Mouse (Mus musculus) midbrain, embryonic 14.5 days (tissue): ENCODE data around the gene Fsd1. TPM values are rescaled to one million over a fixed set of nuclear protein-coding genes. Genes with fewer than 3 reads are reported as not detected.
A peak's percentile ranks its signal among the peaks of the same experiment; 100 is the strongest.

Experiments
- ATAC-seq: fragments of 200-750 bp; cut with Nextera tagmentation; 2 replicates; pipeline ENCODE4 v1.8.0; 2017; ENCODE audit warnings: moderate number of reproducible peaks, moderate library complexity; ENCODE audit not compliant: low FRiP score, low TSS enrichment
- DNase-seq: peaks from one replicate; pipeline ENCODE4 v3.0.0-alpha.2; 2015
- H3K27ac ChIP-seq: fragments of 300-500 bp; sonication (generic); replicated peaks from 2 replicates; pipeline ENCODE4 v1.5.1; 2014; ENCODE audit warnings: mild to moderate bottlenecking, low read depth, low read length, moderate library complexity
- H3K27me3 ChIP-seq: fragments of 300-500 bp; sonication (generic); 2 replicates; pipeline ENCODE4 v1.6.1; 2014; ENCODE audit warnings: low read length, control low read depth, mixed read lengths; ENCODE audit not compliant: control insufficient read depth, insufficient read depth
- H3K36me3 ChIP-seq: fragments of 300-500 bp; sonication (generic); 2 replicates; pipeline ENCODE4 v1.6.1; 2014; ENCODE audit warnings: low read length, control low read depth; ENCODE audit not compliant: control insufficient read depth, insufficient read depth
- H3K4me1 ChIP-seq: fragments of 300-500 bp; sonication (generic); 2 replicates; pipeline ENCODE4 v1.6.1; 2014; ENCODE audit warnings: mild to moderate bottlenecking, antibody characterized with exemption, low read length, control low read depth; ENCODE audit not compliant: control insufficient read depth, insufficient read depth
- H3K4me2 ChIP-seq: fragments of 300-500 bp; sonication (generic); 2 replicates; pipeline ENCODE4 v1.6.1; 2014; ENCODE audit warnings: mild to moderate bottlenecking, low read length, moderate library complexity
- H3K4me3 ChIP-seq: fragments of 300-500 bp; sonication (generic); replicated peaks from 2 replicates; pipeline ENCODE4 v1.5.1; 2014; ENCODE audit warnings: low read depth, low read length
- H3K9ac ChIP-seq: fragments of 300-500 bp; sonication (generic); replicated peaks from 2 replicates; pipeline ENCODE4 v1.6.1; 2014; ENCODE audit warnings: mild to moderate bottlenecking, low read length, moderate library complexity
- H3K9me3 ChIP-seq: fragments of 300-500 bp; sonication (generic); 2 replicates; pipeline ENCODE4 v1.6.1; 2016; ENCODE audit warnings: low read length, control low read depth, mixed read lengths; ENCODE audit not compliant: control insufficient read depth
- WGBS: fragments of 180-500 bp; shearing (Covaris S2); extraction: QIAGEN DNeasy Blood & Tissue Kit; methylation state at CpG from one replicate; pipeline ENCODE4 v1.1.7; 2014; 5-methylcytosine and 5-hydroxymethylcytosine counted together
- polyA plus RNA-seq: library from polyadenylated mRNA; unstranded; fragments of >200 nt; fragmentation: Nextera tagmentation; extraction: Ambion mirVana; gene quantifications from 2 replicates; pipeline ENCODE4 v1.2.1, GENCODE M21; 2014

The Fsd1 gene
- polyA plus RNA-seq, 1 experiment from 2014 or later: 141 TPM

- Histone ChIP-seq H3K4me1 (peaks cover 21% of the 10 kb centered on the region), H3K9me3 (no peaks in the 10 kb centered on the region), H3K4me3 (peak overlapping the region; percentile 76), H3K4me2 (peak overlapping the region; percentile 98), H3K27me3 (no peaks in the 10 kb centered on the region), H3K36me3 (peaks cover 32% of the 10 kb centered on the region), H3K9ac (peak overlapping the region; percentile 82), H3K27ac (peak overlapping the region; percentile 97)
- DNase-seq (no peak), ATAC-seq (no peak)
- WGBS: 34% methylated on average over 2 of the region's 2 CpGs
Measured at GRCm38 (mm10) chr17:56009962-56010240, 23.6 kb downstream of the Fsd1 start.

- 73% methylated on average over 14 of the region's 14 CpGs for WGBS
- Histone ChIP-seq H3K36me3 (peaks cover 35% of the 10 kb centered on the region), H3K4me3 (peak overlapping the region; percentile 76), H3K9me3 (no peaks in the 10 kb centered on the region), H3K4me2 (peak overlapping the region; percentile 98), H3K27me3 (no peaks in the 10 kb centered on the region), H3K9ac (peak overlapping the region; percentile 82; the same call in 1 of the 2 replicates), H3K27ac (peak overlapping the region; percentile 97; the same call in 1 of the 2 replicates), H3K4me1 (peaks cover 21% of the 10 kb centered on the region)
- ATAC-seq: no peak
- DNase-seq: no peak
Measured at GRCm38 (mm10) chr17:56010255-56010654, 23.9 kb downstream of the Fsd1 start.

GRCm38 (mm10) chr17:56010681-56011080 is 24.4 kb downstream of the Fsd1 start:
- 7% methylated on average over 9 of the region's 9 CpGs for WGBS
- DNase-seq (peak; percentile 76), ATAC-seq (no peak)
- H3K27ac ChIP-seq: no peak overlapping the region
- H3K4me1 ChIP-seq: peaks cover 21% of the 10 kb centered on the region
- peak overlapping the region; percentile 98 for H3K4me2 ChIP-seq
- H3K9me3 ChIP-seq: no peaks in the 10 kb centered on the region
- H3K9ac ChIP-seq: no peak overlapping the region
- H3K36me3 ChIP-seq: peaks cover 40% of the 10 kb centered on the region
- no peaks in the 10 kb centered on the region for H3K27me3 ChIP-seq
- peak overlapping the region; percentile 76 for H3K4me3 ChIP-seq

- Histone ChIP-seq H3K27me3 (no peaks in the 10 kb centered on the region), H3K4me1 (peaks cover 21% of the 10 kb centered on the region), H3K36me3 (peaks cover 47% of the 10 kb centered on the region), H3K9me3 (no peaks in the 10 kb centered on the region), H3K4me2 (peak overlapping the region; percentile 98), H3K27ac (no peak overlapping the region), H3K4me3 (no peak overlapping the region), H3K9ac (peak overlapping the region; percentile 34; the same call in 1 of the 2 replicates)
- ATAC-seq (no peak), DNase-seq (no peak)
- WGBS: 89% methylated on average over 7 of the region's 7 CpGs
Measured at GRCm38 (mm10) chr17:56011441-56011840, 25.1 kb downstream of the Fsd1 start.

GRCm38 (mm10) chr17:56015293-56015692 is 29.0 kb downstream of the Fsd1 start:
- ATAC-seq (no peak), DNase-seq (no peak)
- H3K9ac ChIP-seq: no peak overlapping the region
- H3K36me3 ChIP-seq: peaks cover 85% of the 10 kb centered on the region
- no peak overlapping the region for H3K4me2 ChIP-seq
- H3K4me3 ChIP-seq: no peak overlapping the region
- WGBS: 95% methylated on average over 9 of the region's 9 CpGs
- no peak overlapping the region for H3K27ac ChIP-seq
- no peaks in the 10 kb centered on the region for H3K27me3 ChIP-seq
- peaks cover 11% of the 10 kb centered on the region for H3K4me1 ChIP-seq
- H3K9me3 ChIP-seq: no peaks in the 10 kb centered on the region

- WGBS: 88% methylated on average over 8 of the region's 8 CpGs
- Histone ChIP-seq H3K4me2 (no peak overlapping the region), H3K9me3 (no peaks in the 10 kb centered on the region), H3K36me3 (peaks cover 79% of the 10 kb centered on the region), H3K4me1 (peaks cover under 1% of the 10 kb centered on the region; the same call in 1 of the 2 replicates), H3K27me3 (no peaks in the 10 kb centered on the region), H3K4me3 (no peak overlapping the region), H3K9ac (no peak overlapping the region), H3K27ac (no peak overlapping the region)
- no peak for DNase-seq
- ATAC-seq: no peak
Measured at GRCm38 (mm10) chr17:56016382-56016781, 30.1 kb downstream of the Fsd1 start.

- DNase-seq (no peak), ATAC-seq (no peak)
- peaks cover 72% of the 10 kb centered on the region for H3K36me3 ChIP-seq
- no peaks in the 10 kb centered on the region for H3K9me3 ChIP-seq
- no peak overlapping the region for H3K4me2 ChIP-seq
- H3K27me3 ChIP-seq: no peaks in the 10 kb centered on the region
- H3K9ac ChIP-seq: no peak overlapping the region
- no peak overlapping the region for H3K27ac ChIP-seq
- H3K4me1 ChIP-seq: no peaks in the 10 kb centered on the region
- WGBS: 86% methylated on average over 15 of the region's 15 CpGs
- H3K4me3 ChIP-seq: no peak overlapping the region
Measured at GRCm38 (mm10) chr17:56016793-56017785, 30.8 kb downstream of the Fsd1 start.

GRCm38 (mm10) chr17:56017848-56018247 is 31.5 kb downstream of the Fsd1 start:
- H3K27me3 ChIP-seq: no peaks in the 10 kb centered on the region
- H3K4me1 ChIP-seq: peaks cover 6% of the 10 kb centered on the region; the same call in 1 of the 2 replicates
- H3K27ac ChIP-seq: 0 out of 2 replicates have a peak overlapping the region, but pooled peaks have one; percentile 49
- DNase-seq: no peak
- no peak overlapping the region for H3K9ac ChIP-seq
- H3K4me3 ChIP-seq: no peak overlapping the region
- 88% methylated on average over 7 of the region's 7 CpGs for WGBS
- H3K4me2 ChIP-seq: no peak overlapping the region
- H3K36me3 ChIP-seq: peaks cover 66% of the 10 kb centered on the region
- no peaks in the 10 kb centered on the region for H3K9me3 ChIP-seq
- no peak for ATAC-seq
